Mouse (Mus musculus): ENCODE measurements at regions not wholly inside any gene's neighbourhood (a gene's known extent, or its start where the extent isn't known, plus 50 kb on each side); places are given as distances from the start of the nearest gene placed in this dataset.

GRCm38 (mm10) chr7:83050833-83051497 lies 183.8 kb downstream of the Mex3b start:
- TF ChIP-seq CTCF (IDR thresholded peaks at IDR 0.05) (no peak), EP300 (IDR thresholded peaks at IDR 0.05) (no peak)
